Mouse (Mus musculus) testis, adult 2 months (tissue): ENCODE measurements around the gene Pias3.

Experiments
- CTCF ChIP-seq: fragments of 200-500 bp; IDR thresholded peaks from 2 replicates; pipeline ENCODE4 v1.5.1; 2012; ENCODE audit warnings: low read depth, mild to moderate bottlenecking, inconsistent platforms, low read length, moderate library complexity; ENCODE audit not compliant: control insufficient read depth, insufficient read depth, insufficient replicate concordance
- POLR2A ChIP-seq: fragments of 200-500 bp; IDR thresholded peaks from 2 replicates; pipeline ENCODE4 v1.6.1; 2012; ENCODE audit warnings: low read depth, mild to moderate bottlenecking, inconsistent platforms, low read length, moderate library complexity; ENCODE audit not compliant: control insufficient read depth

- no peak for TF ChIP-seq CTCF
- no peak for TF ChIP-seq POLR2A
Observed at GRCm38 (mm10) chr3:96692506-96692905, 3.7 kb upstream of the Pias3 start.
